Mouse (Mus musculus): ENCODE data around the gene Slx4ip. TPM values are rescaled to one million over a fixed set of nuclear protein-coding genes. Genes with fewer than 3 reads are reported as not detected.
A peak's percentile ranks its signal among the peaks of the same experiment; 100 is the strongest.

The Slx4ip gene
- polyA plus RNA-seq, 1 experiment from 2014 or later: 5.1 TPM

DNA sequence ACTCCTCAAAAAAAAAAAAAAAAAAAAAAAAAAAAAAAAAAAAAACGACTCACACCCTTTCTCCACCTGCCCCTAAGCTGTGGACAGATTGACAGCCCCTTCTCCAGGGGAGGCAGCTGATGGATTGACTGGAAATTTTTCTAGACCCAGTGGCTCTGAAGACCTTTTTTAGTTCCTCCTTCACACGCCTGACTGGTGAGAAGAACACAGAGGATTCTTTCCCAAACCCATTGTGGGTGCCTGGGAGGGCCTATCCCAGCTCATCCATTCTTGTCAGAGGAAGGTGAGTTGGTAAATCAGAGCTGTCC, 183.2 kb downstream of the Slx4ip start:
- ATAC-seq: no peak
- 33% methylated on average over 2 of the region's 2 CpGs for WGBS
- H3K4me1 ChIP-seq (ENCODE audit: control insufficient read depth, insufficient read depth, low read length): no peaks in the 10 kb centered on the region
- no peak overlapping the region for H3K4me3 ChIP-seq (ENCODE audit: low read length)
- no peaks in the 10 kb centered on the region for H3K9me3 ChIP-seq (ENCODE audit: control insufficient read depth, low read length)
- H3K27me3 ChIP-seq (replicated peaks; ENCODE audit: control insufficient read depth, insufficient read depth, low read length): no peaks in the 10 kb centered on the region
- no peak overlapping the region for H3K4me2 ChIP-seq (ENCODE audit: low read depth, low read length)
- H3K27ac ChIP-seq (ENCODE audit: low read length): no peak overlapping the region
- no peak overlapping the region for H3K9ac ChIP-seq (ENCODE audit: low read depth, low read length)
- no peaks in the 10 kb centered on the region for H3K36me3 ChIP-seq (ENCODE audit: control insufficient read depth, insufficient read depth, low read length)

DNA sequence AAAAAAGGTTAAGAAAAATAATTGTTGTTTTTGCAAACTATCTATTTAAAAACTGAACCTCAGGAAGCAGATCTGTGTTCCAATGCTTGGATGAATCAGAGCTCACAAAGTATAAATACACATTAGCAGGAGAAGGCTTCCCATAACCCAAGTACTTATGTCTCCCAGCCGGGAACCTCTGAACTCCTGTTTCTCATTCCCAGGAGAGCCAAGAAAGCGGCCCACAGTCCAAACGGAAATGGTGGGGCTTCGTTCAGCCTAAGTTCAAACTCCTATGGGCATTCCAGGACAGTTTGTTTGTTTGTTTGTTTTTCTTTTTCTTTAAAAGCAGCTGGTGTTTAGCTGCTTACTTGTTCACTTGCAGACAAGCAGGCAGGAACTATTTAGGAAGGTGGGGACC, 187.8 kb downstream of the Slx4ip start:
- no peak overlapping the region for H3K9ac ChIP-seq (ENCODE audit: low read depth, low read length)
- peaks cover 4% of the 10 kb centered on the region for H3K36me3 ChIP-seq (ENCODE audit: control insufficient read depth, insufficient read depth, low read length)
- no peaks in the 10 kb centered on the region for H3K27me3 ChIP-seq (replicated peaks; ENCODE audit: control insufficient read depth, insufficient read depth, low read length)
- no peak overlapping the region for H3K27ac ChIP-seq (ENCODE audit: low read length)
- peaks cover 10% of the 10 kb centered on the region; the same call in 1 of the 2 replicates for H3K4me1 ChIP-seq (ENCODE audit: control insufficient read depth, insufficient read depth, low read length)
- WGBS: 71% methylated on average over 4 of the region's 4 CpGs
- H3K9me3 ChIP-seq (ENCODE audit: control insufficient read depth, low read length): no peaks in the 10 kb centered on the region
- no peak for ATAC-seq
- no peak overlapping the region for H3K4me2 ChIP-seq (ENCODE audit: low read depth, low read length)
- no peak overlapping the region for H3K4me3 ChIP-seq (ENCODE audit: low read length)

DNA sequence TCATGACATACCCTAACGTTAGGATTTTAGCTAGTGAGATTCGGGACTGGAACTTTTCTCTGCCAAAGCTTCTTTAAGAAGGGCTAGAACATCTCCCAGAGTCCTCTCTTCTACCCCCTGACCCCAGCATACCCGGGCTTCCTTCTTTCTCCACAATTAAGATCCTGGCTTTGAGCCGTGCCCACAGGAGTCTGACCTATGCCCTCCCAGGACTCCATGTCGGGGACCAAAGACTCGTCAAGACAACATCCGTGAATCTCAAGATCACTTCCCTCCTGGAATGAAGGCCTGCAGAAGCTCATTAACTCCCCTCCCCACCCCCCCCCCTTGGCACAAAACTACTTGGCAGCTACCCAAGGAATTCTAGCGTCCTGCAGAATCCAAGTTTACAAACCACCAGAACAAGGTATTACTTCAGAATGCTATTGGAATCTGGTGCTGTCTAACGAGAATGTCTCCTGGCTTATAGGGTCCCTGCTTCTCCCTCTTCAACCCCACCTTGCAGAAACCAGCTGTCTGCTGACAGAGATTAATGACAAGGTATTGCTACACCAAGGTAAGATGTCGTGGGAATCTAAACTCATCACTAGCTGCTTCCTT, 188.8 kb downstream of the Slx4ip start:
- Histone ChIP-seq H3K4me1 (ENCODE audit: control insufficient read depth, insufficient read depth, low read length) (peaks cover 10% of the 10 kb centered on the region; the same call in 1 of the 2 replicates), H3K9ac (ENCODE audit: low read depth, low read length) (no peak overlapping the region), H3K9me3 (ENCODE audit: control insufficient read depth, low read length) (no peaks in the 10 kb centered on the region), H3K27ac (ENCODE audit: low read length) (no peak overlapping the region), H3K4me2 (ENCODE audit: low read depth, low read length) (no peak overlapping the region), H3K27me3 (replicated peaks; ENCODE audit: control insufficient read depth, insufficient read depth, low read length) (no peaks in the 10 kb centered on the region), H3K4me3 (ENCODE audit: low read length) (no peak overlapping the region), H3K36me3 (ENCODE audit: control insufficient read depth, insufficient read depth, low read length) (peaks cover 6% of the 10 kb centered on the region)
- ATAC-seq: peak; percentile 33; the same call in 1 of the 2 replicates
- WGBS: 30% methylated on average over 10 of the region's 10 CpGs

- ATAC-seq: no peak; the same call in 1 of the 2 replicates
- H3K27me3 ChIP-seq (replicated peaks; ENCODE audit: control insufficient read depth, insufficient read depth, low read length): no peaks in the 10 kb centered on the region
- no peaks in the 10 kb centered on the region for H3K9me3 ChIP-seq (ENCODE audit: control insufficient read depth, low read length)
- no peak overlapping the region for H3K27ac ChIP-seq (ENCODE audit: low read length)
- peaks cover 9% of the 10 kb centered on the region for H3K36me3 ChIP-seq (ENCODE audit: control insufficient read depth, insufficient read depth, low read length)
- H3K4me2 ChIP-seq (ENCODE audit: low read depth, low read length): no peak overlapping the region
- H3K9ac ChIP-seq (ENCODE audit: low read depth, low read length): no peak overlapping the region
- H3K4me3 ChIP-seq (ENCODE audit: low read length): no peak overlapping the region
- H3K4me1 ChIP-seq (ENCODE audit: control insufficient read depth, insufficient read depth, low read length): peaks cover 10% of the 10 kb centered on the region; the same call in 1 of the 2 replicates
- WGBS: 75% methylated on average over 6 of the region's 6 CpGs
These were observed 189.4 kb downstream of the Slx4ip start for GRCm38 (mm10) chr2:137080468-137080867.

DNA sequence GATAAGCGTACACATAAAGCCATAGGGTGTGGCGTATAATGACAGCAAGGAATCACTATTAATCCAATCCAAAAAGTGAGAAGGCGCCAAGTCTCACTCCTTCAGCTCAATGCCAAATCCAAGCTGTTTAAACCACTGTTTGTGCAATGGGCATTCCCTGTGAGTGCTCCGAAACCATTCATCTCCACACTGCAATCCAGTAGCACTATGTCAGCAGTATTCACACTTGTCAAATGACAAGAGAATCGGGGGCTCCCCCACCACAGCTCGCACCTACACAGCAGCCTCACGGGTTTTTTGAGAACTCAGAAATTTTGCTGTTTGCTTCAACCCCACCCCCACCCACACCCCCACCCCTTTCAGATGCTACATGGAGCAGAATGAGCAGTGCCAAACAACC, 190.0 kb downstream of the Slx4ip start:
- H3K27ac ChIP-seq (ENCODE audit: low read length): no peak overlapping the region

DNA sequence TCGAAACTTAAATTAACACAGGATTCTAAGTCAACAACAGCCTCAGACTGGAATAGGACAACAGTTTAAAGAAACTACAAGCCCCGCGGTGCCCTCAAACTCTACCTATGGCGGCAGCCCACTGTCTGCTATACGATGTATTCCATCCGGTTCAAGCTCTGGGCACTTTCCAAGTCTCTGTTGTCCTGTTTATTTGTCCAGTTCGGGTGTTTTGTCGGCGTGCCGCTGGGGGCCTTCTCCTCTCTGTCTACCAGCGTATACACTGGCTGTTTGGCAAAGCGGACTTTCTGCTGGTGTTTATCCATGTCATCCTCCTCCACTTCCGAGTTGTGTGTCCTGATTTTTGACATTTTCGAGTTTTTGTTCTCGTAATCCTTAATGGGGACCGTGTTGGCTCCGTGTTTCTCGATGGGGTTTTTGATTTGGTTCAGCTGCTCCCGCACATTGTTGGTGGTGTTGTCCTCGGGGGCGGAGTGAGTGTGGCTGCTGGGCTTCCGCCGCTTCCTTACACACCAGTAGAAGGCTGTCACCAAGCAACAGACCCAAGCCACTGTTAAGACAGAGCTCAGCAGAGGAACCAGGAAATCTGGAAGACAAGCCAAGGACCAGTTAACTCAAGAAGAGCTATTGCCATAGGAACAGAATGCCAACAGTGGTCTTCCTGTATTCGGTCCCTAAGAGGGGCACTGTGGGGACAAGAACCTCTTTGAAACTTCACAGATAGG, 192.0 kb downstream of the Slx4ip start:
- Histone ChIP-seq H3K9ac (ENCODE audit: low read depth, low read length) (no peak overlapping the region), H3K4me1 (ENCODE audit: control insufficient read depth, insufficient read depth, low read length) (peaks cover 10% of the 10 kb centered on the region; the same call in 1 of the 2 replicates), H3K4me3 (ENCODE audit: low read length) (no peak overlapping the region), H3K4me2 (ENCODE audit: low read depth, low read length) (no peak overlapping the region), H3K9me3 (ENCODE audit: control insufficient read depth, low read length) (no peaks in the 10 kb centered on the region), H3K27me3 (replicated peaks; ENCODE audit: control insufficient read depth, insufficient read depth, low read length) (no peaks in the 10 kb centered on the region), H3K36me3 (ENCODE audit: control insufficient read depth, insufficient read depth, low read length) (peaks cover 11% of the 10 kb centered on the region), H3K27ac (ENCODE audit: low read length) (no peak overlapping the region)
- ATAC-seq: no peak
- WGBS: 87% methylated on average over 24 of the region's 24 CpGs

More for the DNA sequence above, 190.0 kb downstream of the Slx4ip start:
- Histone ChIP-seq H3K27me3 (replicated peaks; ENCODE audit: control insufficient read depth, insufficient read depth, low read length) (no peaks in the 10 kb centered on the region), H3K4me3 (ENCODE audit: low read length) (no peak overlapping the region), H3K4me1 (ENCODE audit: control insufficient read depth, insufficient read depth, low read length) (peaks cover 10% of the 10 kb centered on the region; the same call in 1 of the 2 replicates), H3K9me3 (ENCODE audit: control insufficient read depth, low read length) (no peaks in the 10 kb centered on the region), H3K9ac (ENCODE audit: low read depth, low read length) (no peak overlapping the region), H3K4me2 (ENCODE audit: low read depth, low read length) (no peak overlapping the region), H3K36me3 (ENCODE audit: control insufficient read depth, insufficient read depth, low read length) (peaks cover 9% of the 10 kb centered on the region)
- ATAC-seq: no peak
- WGBS: 88% methylated on average over 7 of the region's 7 CpGs

DNA sequence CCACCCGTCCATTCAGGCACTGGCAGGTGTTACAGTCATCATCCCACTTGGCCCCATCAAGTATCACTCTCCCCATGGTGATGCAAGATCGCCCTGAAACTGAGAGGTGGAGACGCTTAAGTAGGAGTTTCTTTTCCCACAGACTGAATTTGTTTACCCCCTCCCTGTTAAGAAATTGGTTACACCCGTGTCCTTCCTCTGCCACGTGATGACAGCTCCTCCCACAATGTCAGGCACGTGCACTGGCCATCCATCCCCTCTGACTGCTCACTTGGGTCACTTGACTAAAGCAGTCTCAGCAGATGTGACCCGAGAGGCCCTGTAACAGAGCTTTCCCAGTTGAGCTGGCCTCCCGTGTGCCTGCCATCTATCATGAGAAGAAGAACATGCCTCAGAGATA, 194.2 kb downstream of the Slx4ip start:
- ATAC-seq: no peak
- H3K9ac ChIP-seq (ENCODE audit: low read depth, low read length): no peak overlapping the region
- H3K36me3 ChIP-seq (ENCODE audit: control insufficient read depth, insufficient read depth, low read length): peaks cover 15% of the 10 kb centered on the region
- H3K4me1 ChIP-seq (ENCODE audit: control insufficient read depth, insufficient read depth, low read length): peaks cover 6% of the 10 kb centered on the region; the same call in 1 of the 2 replicates
- no peak overlapping the region for H3K4me2 ChIP-seq (ENCODE audit: low read depth, low read length)
- no peak overlapping the region for H3K4me3 ChIP-seq (ENCODE audit: low read length)
- H3K9me3 ChIP-seq (ENCODE audit: control insufficient read depth, low read length): no peaks in the 10 kb centered on the region
- H3K27me3 ChIP-seq (replicated peaks; ENCODE audit: control insufficient read depth, insufficient read depth, low read length): no peaks in the 10 kb centered on the region
- WGBS: 80% methylated on average over 8 of the region's 8 CpGs
- H3K27ac ChIP-seq (ENCODE audit: low read length): no peak overlapping the region

DNA sequence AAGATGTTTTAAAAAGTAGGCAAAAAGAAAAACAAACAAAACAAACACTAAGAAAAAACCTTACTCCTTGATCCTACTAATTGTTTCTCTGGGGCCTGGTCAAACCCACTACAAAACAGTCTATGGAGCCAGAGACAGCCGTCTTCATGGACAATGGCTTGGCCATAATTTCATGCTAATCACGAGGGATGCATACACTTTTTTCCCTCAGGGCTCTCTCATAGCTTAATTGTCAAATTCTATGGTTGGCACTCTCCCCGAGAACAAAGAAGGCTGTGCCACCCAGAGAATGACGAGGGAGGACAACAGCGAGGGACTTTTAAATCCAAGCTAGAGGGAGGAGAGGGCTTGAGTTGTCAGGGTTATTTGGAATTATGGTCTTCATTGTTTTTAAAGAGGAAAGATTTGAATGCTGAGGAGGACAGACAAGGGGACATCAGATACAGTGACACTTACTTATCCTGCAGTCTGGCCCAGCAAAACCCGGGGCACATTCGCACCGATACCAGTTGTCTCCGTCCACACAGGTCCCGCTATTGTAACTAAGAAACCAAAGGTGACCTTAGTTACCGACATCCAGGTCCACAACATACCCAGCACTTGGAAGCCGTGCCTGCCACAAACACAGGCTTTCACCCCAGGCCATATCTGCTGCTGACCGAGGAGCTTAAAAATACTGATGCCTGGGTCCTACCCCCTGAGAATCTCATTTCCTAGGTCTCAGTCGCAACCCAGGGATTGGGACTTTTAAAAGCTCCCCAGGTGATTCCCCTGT, 195.8 kb downstream of the Slx4ip start:
- H3K9ac ChIP-seq (ENCODE audit: low read depth, low read length): no peak overlapping the region
- H3K27me3 ChIP-seq (replicated peaks; ENCODE audit: control insufficient read depth, insufficient read depth, low read length): no peaks in the 10 kb centered on the region
- H3K4me3 ChIP-seq (ENCODE audit: low read length): no peak overlapping the region
- no peaks in the 10 kb centered on the region for H3K4me1 ChIP-seq (ENCODE audit: control insufficient read depth, insufficient read depth, low read length)
- peaks cover 21% of the 10 kb centered on the region for H3K36me3 ChIP-seq (ENCODE audit: control insufficient read depth, insufficient read depth, low read length)
- no peaks in the 10 kb centered on the region for H3K9me3 ChIP-seq (ENCODE audit: control insufficient read depth, low read length)
- H3K4me2 ChIP-seq (ENCODE audit: low read depth, low read length): no peak overlapping the region
- no peak for ATAC-seq
- H3K27ac ChIP-seq (ENCODE audit: low read length): no peak overlapping the region
- WGBS: 87% methylated on average over 14 of the region's 14 CpGs

GRCm38 (mm10) chr2:137087705-137088104, 196.7 kb downstream of the Slx4ip start:
- H3K36me3 ChIP-seq (ENCODE audit: control insufficient read depth, insufficient read depth, low read length): peaks cover 24% of the 10 kb centered on the region
- 63% methylated on average over 6 of the region's 6 CpGs for WGBS
- H3K9me3 ChIP-seq (ENCODE audit: control insufficient read depth, low read length): no peaks in the 10 kb centered on the region
- H3K4me2 ChIP-seq (ENCODE audit: low read depth, low read length): no peak overlapping the region
- ATAC-seq: no peak
- no peaks in the 10 kb centered on the region for H3K4me1 ChIP-seq (ENCODE audit: control insufficient read depth, insufficient read depth, low read length)
- H3K4me3 ChIP-seq (ENCODE audit: low read length): no peak overlapping the region
- no peak overlapping the region for H3K27ac ChIP-seq (ENCODE audit: low read length)
- H3K27me3 ChIP-seq (replicated peaks; ENCODE audit: control insufficient read depth, insufficient read depth, low read length): no peaks in the 10 kb centered on the region
- H3K9ac ChIP-seq (ENCODE audit: low read depth, low read length): no peak overlapping the region

Data from intestine, embryonic 16.5 days (tissue).